Mouse (Mus musculus) yolk sac, embryonic 10.5 days (tissue): ENCODE measurements around the gene Kank1.

Source experiments
- DNase-seq: peaks from one replicate; pipeline ENCODE4 v3.0.0-alpha.2; 2017; ENCODE audit warnings: low spot score

Kank1 gene

DNA sequence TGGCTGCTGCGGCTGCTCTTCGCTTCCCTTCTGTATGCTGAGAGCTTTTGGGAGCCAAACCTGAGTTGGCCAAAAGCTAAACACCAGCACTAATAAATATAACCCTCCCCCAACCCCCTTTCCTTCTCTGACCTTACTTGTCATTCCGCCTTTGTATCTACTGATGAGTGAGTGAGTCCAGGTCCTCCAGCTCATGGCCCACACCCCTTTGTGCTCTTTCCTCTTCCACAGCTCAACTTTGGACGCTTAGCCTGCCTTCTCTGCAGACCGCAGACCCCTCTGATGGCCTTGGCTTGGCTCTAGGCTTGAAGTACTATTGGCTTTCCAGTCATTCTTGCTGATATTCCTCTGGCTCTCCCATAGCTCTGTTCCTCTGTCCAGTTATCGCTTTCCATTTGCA lies 16.4 kb downstream of the Kank1 start:
- DNase-seq: no peak

- DNase-seq: no peak
Observed at GRCm38 (mm10) chr19:25253628-25254027, 16.9 kb downstream of the Kank1 start.

GRCm38 (mm10) chr19:25258321-25258720 lies 21.5 kb downstream of the Kank1 start:
- DNase-seq: no peak

DNA sequence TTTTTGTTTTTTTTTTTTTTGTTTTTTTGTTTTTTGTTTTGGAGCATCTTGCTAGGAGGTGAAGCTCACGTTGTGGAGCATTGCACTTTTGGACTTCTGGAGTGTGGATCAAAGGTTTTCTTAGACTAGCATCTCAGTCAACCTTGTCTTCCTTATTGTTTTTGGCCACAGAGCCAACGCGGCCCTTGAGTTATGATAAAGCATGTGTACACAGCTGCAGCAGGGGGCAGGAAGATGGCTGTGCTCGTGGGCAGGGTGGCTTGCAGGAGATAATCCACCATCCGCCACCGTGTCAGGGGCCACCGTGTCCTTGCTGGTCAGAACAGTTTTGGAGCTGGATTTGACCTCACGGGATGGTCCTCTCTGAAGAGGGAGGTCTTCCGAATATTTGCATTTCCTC lies 29.4 kb downstream of the Kank1 start:
- DNase-seq: no peak

DNA sequence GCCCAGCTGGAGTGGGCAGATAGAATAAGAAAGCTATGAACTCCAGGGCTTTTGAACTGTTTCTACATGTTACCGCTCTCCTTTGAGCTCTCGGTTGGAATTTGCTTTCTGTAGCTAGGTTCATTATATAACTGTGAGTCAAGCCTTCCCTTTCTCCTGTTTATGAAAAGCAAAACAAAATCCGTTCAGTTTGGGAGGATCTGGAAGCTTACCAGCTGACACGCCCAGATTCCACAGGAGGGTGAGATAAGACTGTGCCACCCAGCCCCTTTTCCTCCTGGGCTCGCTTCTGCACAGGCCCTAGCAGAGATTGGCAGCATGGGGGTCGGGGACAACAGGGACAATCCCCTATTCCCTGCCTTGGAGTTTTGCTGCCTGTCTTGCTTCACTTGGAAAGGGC lies 30.5 kb downstream of the Kank1 start:
- DNase-seq: no peak

DNA sequence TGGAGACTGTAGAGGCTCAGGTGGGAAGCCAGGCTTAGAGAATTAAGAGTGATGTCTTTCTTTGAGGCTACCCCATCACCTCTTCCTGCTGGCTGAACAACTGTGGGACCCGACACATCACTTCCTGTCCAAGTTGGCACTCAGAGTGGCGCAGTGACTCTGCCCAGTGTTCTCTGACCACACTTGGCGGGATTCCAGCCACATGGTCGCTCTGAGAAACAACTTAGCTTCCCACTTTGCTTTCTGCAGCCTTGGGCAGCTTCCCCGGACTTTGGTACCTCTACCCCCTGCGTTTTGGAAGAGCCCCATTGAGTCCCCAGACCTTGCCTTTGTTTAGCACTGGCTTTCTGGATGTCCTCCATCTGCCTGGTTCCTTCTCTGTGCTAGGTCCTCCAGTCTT lies 31.8 kb downstream of the Kank1 start:
- no peak for DNase-seq

DNA sequence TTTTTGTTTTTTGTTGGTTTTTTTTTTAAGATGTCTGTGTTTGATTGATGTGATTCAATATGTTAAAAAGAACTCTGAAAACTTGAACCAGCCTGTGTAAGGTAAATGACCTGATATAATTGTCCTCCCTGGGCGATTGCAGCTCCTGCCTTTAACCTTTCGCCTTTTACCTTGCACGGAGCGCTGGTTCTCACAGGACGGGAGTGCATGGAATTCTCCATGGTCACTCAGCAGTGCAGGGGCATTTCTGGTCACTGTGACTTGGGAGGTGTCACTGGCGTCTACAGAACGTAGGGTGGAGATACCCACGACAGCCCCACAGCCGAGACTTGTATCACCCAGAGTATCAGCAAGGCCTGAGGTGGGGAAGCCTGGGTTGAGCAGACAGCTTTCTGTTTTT lies 34.8 kb downstream of the Kank1 start:
- no peak for DNase-seq

DNA sequence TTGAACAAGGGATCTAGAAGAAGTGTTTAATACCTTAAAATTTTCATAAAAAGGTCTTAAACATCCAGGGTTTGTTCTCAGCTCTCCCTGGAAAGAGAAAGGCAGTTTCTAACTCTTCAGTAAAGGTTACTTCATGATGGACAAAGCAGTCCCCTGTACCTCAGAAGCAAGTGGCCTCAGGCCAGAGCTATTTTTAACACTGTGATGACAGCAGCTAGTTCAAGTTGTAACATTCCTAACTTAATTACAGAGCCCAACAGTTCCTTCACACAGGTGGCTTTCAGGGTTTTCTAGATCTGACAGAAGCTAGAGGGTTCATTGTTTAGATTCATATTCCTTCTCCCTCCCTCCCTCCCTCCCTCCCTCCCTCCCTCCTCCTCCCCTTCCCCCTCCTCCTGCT lies 36.4 kb downstream of the Kank1 start:
- no peak for DNase-seq

GRCm38 (mm10) chr19:25276600-25277395 lies 40.0 kb downstream of the Kank1 start:
- DNase-seq: no peak

- no peak for DNase-seq
Observed at GRCm38 (mm10) chr19:25277761-25278160, 41.0 kb downstream of the Kank1 start.

DNA sequence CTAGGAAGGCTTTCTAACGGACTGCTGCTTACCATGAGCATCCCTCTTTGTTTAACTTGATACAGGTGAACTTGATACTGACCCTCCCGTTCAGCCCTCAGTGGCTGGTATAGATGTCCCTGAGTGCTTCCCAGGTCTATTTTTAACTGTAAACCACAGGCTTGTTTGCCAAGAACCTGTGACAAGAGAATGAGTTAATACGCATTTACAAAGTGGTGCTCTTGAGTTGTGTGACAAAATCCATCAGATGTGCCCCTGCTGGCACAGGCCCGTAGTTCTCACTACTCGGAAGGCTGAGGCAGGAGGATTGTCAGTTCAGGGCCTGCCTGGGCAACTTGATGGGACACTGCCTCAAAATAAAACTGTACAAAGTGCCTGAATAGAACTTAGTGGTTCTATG lies 42.8 kb downstream of the Kank1 start:
- no peak for DNase-seq

DNA sequence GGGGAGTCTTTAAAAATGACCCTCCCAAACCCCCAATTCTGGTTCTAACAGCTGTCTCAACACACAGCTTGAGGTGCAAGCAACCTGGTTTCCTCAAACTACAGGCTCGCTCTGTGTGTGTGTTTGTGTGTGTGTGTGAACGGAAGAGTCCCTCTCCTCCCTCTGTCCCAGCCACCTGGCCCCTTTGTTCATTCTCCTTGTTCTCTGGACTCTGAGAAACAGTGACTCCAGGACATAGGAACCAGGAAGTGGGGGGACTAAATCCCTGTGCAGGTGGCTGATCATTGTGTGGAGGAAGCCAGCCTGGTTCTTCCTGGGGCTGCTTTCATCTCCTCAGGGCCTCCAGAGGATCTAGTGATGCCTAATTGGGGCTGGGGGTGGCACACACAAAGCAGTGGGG lies 46.9 kb downstream of the Kank1 start:
- DNase-seq: no peak

DNA sequence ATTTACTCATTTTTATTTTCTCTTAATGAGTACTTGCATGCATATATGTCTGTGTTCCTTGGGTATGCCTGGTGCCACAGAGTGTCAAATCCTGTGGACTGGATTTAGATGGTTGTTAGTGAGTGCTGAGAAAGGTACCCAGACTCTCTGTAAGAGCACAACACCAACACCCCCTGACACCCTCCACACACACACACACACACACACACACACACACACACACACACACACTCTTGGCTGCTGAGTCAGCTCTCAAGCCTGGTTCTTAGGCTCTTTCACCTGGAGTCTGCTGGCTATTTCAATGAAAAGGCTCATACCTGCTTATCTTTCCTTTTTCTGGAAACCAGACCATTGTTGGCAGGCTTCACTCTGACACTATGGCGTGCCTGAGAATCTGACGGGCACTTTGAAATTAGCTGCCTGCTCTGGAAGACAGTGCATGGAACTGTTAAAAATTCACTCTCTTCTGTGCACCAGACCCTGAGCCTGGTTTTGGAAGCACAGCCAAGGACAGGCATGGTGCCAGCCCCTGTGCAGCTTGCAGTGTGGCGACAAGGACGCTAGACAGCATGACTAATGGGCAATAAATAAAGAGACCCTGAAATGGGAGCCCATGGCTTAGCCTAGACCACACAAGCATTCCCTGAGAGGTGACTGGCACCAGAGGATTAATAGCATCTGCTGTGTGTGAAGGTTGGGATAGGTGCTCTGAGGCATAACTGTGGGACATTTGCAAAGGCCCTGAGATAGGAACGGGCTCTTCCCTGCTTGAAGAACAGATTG lies 49.2 kb downstream of the Kank1 start:
- DNase-seq: no peak

- DNase-seq: no peak
Observed at GRCm38 (mm10) chr19:25290991-25291520, 54.3 kb downstream of the Kank1 start.

DNA sequence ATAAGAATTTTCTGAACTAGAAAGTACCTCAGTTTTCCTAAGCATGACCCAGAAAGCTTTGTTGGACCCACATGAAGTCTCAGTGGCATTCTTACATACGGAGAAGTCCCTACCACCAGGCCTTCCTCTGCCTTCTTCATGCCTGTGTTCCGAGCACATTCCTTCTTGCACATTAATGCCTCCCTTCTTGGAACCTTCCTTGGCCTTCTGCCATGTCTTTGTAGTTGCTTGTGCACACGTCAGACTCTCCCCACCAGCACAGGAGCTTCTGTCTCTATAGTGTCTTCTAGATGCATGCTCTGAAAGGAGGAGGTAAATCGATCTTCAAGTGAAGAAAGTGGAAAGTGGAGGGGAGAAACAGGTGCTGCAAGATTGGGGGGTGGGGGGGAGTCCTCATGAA lies 58.4 kb downstream of the Kank1 start:
- no peak for DNase-seq

DNA sequence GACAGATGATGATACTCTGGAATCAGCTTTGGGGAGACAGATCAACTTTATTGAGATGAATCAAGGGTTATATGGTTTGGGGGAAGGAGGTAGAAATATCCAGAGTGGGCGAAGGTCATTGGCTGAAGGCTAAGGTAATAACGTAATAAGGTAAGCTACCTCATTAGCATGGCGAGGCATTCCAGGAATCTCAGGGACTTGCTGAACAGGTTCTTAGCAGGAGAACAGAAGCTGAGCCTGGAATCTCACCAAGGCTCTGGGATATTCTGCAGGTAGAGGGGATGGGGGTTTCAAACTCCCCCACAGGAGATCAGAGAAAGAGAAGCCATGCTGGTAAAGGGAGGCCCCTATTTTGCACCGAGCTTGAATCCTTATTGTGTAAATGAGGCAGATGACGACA lies 60.5 kb downstream of the Kank1 start:
- no peak for DNase-seq

GRCm38 (mm10) chr19:25299852-25300670 lies 63.3 kb downstream of the Kank1 start:
- DNase-seq: no peak

- no peak for DNase-seq
Observed at GRCm38 (mm10) chr19:25301189-25301588, 64.4 kb downstream of the Kank1 start.

- DNase-seq: no peak
Observed at GRCm38 (mm10) chr19:25306277-25306676, 69.5 kb downstream of the Kank1 start.

GRCm38 (mm10) chr19:25308156-25308555 lies 71.4 kb downstream of the Kank1 start:
- DNase-seq: no peak

DNA sequence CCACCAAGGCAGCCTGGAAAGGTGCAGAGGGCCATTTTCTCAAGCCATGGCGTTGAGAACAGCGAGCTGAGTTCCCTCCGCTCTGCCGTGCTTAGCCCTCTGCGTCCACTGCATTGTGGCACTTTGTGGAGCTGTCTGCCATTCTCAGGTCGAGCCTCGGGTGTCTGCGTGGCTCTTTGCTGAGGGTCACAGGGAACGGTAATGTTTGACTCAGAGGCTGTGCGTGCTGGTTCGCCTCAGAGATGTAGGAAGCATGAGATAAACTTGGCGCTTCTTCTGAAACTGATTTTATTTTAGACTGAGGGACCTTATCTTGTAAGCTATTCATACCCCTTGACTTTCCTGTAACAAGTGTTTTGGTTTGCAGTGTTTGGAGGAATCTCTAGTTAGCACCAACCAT lies 72.0 kb downstream of the Kank1 start:
- no peak for DNase-seq

GRCm38 (mm10) chr19:25310989-25311388 lies 74.2 kb downstream of the Kank1 start:
- DNase-seq: no peak
